Mouse (Mus musculus): ENCODE measurements at regions not wholly inside any gene's neighbourhood (a gene's known extent, or its start where the extent isn't known, plus 50 kb on each side); places are given as distances from the start of the nearest gene placed in this dataset.

DNA sequence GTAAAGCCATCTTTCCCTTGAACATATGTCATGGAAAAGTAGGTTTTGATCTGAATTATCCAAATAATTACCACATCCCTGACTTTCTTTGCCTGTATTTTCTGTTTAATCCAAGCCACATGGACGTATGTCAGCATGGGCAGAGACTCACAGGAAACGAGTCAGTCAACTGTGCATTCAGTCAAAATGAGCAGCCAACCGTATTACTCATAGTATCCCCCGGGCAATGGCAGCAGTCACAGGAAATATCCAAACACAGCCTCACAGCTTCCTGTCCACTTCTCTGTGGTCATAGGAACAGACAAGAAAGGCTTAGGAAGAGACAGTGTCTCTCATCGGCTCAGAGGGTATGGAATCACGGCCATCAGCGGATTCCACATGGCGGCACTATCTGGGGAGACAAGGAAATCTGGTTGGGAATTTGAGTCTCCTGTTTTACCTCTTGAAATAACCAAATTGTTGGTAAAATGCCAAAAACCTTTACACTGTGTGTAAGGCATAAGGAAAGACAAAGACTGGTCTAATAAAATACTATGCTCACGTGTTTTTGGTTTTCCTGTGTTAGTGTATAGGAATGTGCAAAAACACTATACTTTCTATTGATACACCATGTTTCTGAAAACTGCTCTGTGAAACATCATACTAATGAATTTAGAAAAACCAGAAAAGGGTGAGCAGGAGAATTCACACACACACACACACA, 313.5 kb upstream of the Nfe2l3 start:
- DNase-seq: no peak

- DNase-seq: no peak
Observed at GRCm38 (mm10) chr6:51119691-51120302, 312.7 kb upstream of the Nfe2l3 start.

GRCm38 (mm10) chr6:51122941-51123340, 309.5 kb upstream of the Nfe2l3 start:
- DNase-seq: no peak

- DNase-seq: no peak
Observed at GRCm38 (mm10) chr6:51127851-51128250, 304.6 kb upstream of the Nfe2l3 start.

DNA sequence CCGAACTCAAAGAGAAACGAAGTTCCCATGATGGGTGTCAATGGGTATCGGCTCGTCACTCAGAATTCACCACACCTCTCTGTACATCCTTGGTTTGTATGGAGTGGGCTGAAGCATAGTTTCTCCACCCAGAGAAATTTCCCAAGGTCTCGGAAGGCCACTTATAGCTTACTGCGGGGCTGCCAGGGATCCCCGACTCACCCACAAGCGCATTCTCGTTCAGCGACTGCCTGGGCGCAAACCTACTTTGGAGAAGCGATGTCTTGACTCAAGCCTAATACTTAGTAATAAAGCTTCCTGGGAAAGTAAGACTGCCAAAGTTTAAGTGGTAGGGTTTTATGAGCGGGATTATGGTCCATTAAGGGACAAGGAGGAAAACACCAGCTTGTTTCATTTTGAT, 303.4 kb upstream of the Nfe2l3 start:
- no peak for DNase-seq

GRCm38 (mm10) chr6:51129591-51129990, 302.9 kb upstream of the Nfe2l3 start:
- DNase-seq: peak; percentile 35 to 40

DNA sequence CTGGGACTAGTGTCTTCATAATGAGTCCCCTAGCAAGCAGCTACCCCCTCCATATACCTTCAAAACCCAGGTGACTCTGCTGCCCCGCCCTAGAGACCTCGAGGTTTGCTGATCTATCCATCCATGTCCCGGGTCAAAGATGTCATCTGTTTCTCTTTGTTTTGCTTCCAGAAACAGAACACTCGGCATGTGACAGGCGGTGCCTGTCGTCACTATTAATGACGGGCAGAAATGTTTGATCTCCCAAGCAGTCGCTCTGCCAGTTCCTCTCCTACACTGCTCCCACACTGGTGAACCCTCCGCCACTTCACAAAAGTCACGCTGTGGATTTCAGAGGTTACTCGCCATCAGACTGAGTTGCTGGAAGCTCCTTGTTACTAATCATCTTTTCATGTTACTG, 287.7 kb upstream of the Nfe2l3 start:
- no peak for DNase-seq

GRCm38 (mm10) chr6:51145863-51146262, 286.6 kb upstream of the Nfe2l3 start:
- DNase-seq: no peak

DNA sequence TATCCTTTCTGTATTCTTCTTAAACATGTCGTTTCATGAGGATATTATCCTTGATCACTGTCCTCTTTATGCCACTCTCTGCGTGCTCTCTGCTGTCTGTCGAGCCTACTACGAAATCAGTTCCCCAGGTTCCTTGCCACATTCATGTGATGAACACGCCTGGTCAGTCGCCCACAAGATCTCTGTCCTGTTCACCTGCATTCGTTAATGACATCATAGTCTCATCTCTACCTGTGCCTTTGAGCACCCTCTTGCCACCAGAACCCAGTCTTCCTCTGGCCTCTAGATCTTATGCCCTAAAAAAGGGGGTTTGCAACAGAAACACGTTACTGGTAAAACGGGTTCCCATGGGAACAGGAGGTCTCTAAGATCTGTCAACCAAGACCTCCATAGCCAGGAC, 283.6 kb upstream of the Nfe2l3 start:
- no peak for DNase-seq

DNA sequence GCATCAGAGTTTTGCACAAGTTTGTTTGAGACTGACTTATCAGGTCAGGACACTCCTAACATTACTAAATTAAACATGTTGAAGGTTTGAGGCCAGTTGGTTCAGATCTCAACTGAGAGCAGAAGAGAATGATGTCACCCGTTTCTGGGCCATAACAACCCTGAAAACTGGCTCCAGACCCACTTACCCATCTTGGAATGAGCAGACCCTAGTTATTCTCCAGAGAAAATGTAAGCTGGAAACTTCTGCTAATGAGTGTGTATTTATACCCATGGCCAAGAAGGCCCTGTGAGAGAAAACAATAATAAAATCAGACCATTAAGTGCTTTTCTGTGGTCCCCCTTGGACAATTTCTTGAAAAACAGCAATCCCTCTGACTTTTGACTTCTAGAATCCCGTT, 282.4 kb upstream of the Nfe2l3 start:
- DNase-seq: no peak

DNA sequence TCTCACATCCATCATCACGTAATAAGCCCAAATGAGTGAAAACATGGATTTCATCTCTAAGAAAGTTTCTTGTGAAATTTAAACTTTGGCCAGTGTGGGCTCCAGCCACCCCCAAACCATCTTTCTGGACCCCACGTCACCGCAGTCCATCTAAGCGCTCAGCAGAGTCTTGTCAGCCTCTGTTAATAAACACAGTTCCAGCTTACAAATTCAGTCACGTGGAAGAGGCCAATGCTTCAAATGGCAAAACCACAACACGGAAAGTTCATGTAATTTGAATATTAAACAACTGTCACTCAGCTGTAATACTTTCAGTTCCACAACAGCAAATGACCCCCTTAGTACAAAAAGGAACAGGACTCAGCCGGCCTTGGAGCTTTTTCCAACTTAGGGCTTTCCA, 282.0 kb upstream of the Nfe2l3 start:
- DNase-seq: no peak

DNA sequence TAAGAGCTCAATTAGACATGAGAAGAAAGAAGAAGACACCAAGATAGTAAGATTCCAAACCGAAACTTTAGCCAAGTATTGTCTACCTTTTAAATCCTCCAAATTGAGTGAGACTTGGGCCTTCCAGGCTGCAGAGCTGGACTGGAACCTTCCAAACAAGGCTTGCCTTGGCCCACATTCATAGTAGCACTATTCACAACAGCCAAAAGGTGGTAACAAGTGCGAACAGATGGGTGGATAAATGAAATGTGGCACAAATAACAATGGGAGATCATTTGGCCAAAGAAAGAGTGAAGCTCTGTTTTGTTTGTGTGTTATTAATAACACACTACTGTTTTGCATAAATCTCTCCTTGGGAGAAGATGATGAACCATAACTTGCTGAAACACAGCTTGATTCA, 281.6 kb upstream of the Nfe2l3 start:
- DNase-seq: no peak

DNA sequence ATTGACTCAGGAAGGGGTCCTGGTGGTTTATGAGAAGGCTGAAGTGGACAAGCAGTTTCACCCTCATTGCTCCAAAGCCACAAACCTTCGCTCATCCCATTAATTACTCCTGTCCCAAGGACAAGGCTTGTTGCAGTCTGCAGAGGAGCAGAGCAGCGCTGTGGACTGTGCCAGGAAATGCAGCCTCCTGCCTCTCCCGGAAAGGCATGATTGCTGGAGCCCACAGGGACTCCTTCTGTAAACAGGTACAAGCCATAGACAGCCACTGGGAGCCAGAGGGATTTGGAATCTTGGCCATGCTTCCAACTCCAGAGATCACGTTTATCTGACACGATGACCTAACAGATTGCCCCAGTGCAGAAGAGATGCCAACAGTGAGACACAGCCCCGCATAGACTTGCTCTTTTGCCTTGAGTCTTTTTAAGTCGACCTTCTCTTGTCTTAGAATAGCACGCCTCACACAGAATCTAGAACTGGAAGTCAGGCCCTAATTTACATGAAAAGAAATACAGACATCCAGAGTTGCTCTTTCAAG, 275.6 kb upstream of the Nfe2l3 start:
- DNase-seq: no peak

- DNase-seq: no peak
Observed at GRCm38 (mm10) chr6:51161149-51161548, 271.3 kb upstream of the Nfe2l3 start.

GRCm38 (mm10) chr6:51162208-51163082, 270.0 kb upstream of the Nfe2l3 start:
- DNase-seq: no peak

DNA sequence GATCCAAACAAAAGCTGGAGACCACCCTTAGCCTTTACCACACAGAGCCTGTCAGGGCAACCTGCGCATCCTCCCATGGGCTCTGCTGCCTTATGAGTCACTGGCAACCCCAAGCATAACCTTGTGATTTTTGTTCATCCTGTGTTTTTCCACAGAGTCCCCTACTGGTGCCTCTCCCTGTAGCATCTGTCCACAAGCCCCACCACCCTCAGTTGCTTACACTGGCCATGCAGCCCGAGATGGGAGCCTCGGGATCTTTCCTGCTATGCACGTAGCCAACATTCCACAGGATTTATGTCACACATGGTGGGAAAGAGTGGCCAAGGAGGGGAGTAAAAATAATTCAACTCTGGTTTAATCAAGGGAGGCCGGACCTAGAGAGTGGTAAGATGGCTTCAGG, 269.2 kb upstream of the Nfe2l3 start:
- no peak for DNase-seq

- DNase-seq: no peak
Observed at GRCm38 (mm10) chr6:51163882-51164281, 268.6 kb upstream of the Nfe2l3 start.

GRCm38 (mm10) chr6:51167028-51167427, 265.4 kb upstream of the Nfe2l3 start:
- DNase-seq: no peak

GRCm38 (mm10) chr6:51168048-51168447, 264.4 kb upstream of the Nfe2l3 start:
- DNase-seq: peak; percentile 47 to 73

DNA sequence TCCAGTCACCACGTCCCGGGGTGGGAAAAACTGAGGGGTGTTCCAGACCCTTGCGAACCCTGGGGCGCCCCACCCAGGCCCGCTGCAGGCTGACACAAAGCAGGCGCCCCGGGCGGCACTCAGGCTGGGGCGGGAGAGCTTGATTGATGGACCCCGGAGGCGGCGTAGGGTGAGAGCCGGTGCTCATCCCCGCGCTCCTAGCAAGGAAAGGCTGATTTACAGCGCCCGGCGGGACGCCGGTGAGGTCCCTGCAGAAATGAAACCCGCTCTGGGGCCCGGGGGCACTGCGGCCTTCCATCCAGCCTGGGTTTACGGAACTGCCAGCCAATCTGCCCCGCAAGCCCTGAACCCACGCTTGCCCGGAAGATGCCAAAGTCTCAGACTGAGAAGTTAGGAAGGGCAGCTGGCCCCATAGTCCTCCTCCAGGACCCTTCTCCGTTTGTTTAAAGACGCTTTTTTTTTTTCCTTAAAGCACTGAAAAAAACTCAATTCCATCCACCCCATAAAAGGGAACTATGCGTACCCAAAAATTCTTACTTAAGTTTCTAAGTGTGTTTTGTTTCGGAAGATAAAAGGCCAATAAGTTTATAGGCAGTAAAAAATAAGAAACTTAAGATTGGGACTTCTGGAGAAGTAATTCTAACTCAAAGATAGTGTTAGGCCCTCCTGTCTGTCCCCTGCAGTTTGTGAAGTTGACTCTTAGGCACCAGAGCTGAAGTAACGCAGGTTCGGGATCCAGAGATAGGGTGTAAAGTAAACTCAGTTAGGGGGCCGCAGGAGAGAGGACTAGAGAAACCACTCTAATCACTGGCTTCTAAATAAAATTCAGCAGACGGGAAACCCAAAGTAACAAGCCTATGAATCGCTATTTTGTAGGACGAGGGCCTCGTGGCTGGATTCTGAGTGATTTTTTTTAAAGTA, 263.4 kb upstream of the Nfe2l3 start:
- no peak for DNase-seq

GRCm38 (mm10) chr6:51169971-51170411, 262.5 kb upstream of the Nfe2l3 start:
- no peak for DNase-seq

DNA sequence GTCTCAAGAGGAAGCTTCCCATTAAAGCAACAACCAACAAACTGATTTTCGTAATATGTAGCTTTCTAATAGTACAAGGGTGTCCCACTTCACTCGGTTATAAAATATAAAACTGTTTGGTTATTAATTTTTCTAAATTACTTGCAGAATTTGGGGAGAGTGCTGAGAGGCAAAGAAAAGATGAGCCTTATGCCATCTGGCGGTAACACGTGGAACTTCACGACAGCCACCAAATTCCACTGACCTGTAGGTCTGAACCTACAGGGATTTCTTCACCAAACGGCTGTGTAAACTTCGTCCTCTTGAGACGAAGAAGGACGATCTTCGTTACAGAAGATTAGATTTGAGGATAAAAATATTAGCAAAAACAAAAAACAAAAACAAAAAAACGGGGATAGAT, 262.1 kb upstream of the Nfe2l3 start:
- peak; percentile 45 to 63 for DNase-seq

All from kidney, adult 8-10 months (tissue).